Mouse (Mus musculus): ENCODE data around the gene Prr36. TPM values are rescaled to one million over a fixed set of nuclear protein-coding genes. Genes with fewer than 3 reads are reported as not detected.

The Prr36 gene
- polyA plus RNA-seq, 1 experiment from 2014 or later = 0.99 TPM

- Histone ChIP-seq H3K9ac (replicated peaks; ENCODE audit: low read depth) (peak within 1 kb of the TSS; percentile 82), H3K9me3 (ENCODE audit: low read length) (no peaks in the 10 kb centered on the region), H3K36me3 (ENCODE audit: insufficient read depth, low read length) (0 out of 2 replicates have a peak, but pooled peaks cover 4% of the 10 kb centered on the region), H3K4me2 (replicated peaks; ENCODE audit: low read depth, low read length) (peak within 1 kb of the TSS; percentile 86), H3K27me3 (replicated peaks; ENCODE audit: insufficient read depth, low read length) (no peaks in the 10 kb centered on the region), H3K27ac (ENCODE audit: low read length) (peak within 1 kb of the TSS; percentile 74), H3K4me1 (ENCODE audit: insufficient read depth, low read depth, low read length) (peaks cover 4% of the 10 kb centered on the region; the same call in 1 of the 2 replicates), H3K4me3 (ENCODE audit: low read depth, low read length) (peak within 1 kb of the TSS; percentile 85)
- no peak for TF ChIP-seq EP300 (IDR thresholded peaks at IDR 0.05)
- TF ChIP-seq CTCF (IDR thresholded peaks at IDR 0.05) = no peak
- under 1% methylated on average over 69 of the region's 69 CpGs for WGBS
- DNase-seq (ENCODE audit: low spot score) (peak; percentile 97), ATAC-seq (peak; percentile 95)
Observed at GRCm38 (mm10) chr8:4252934-4253841, 35.9 kb upstream of the Prr36 start, which contains the start of gene Snapc2. Snapc2 (plus strand) TSS chr8:4253080.

GRCm38 (mm10) chr8:4252116-4252760, 35.0 kb upstream of the Prr36 start:
- DNase-seq (ENCODE audit: low spot score) (no peak), ATAC-seq (no peak)
- Histone ChIP-seq H3K4me2 (replicated peaks; ENCODE audit: low read depth, low read length) (peak overlapping the region; percentile 86), H3K27ac (ENCODE audit: low read length) (peak overlapping the region; percentile 74; the same call in 1 of the 2 replicates), H3K9me3 (ENCODE audit: low read length) (no peaks in the 10 kb centered on the region), H3K4me3 (ENCODE audit: low read depth, low read length) (peak overlapping the region; percentile 85), H3K9ac (replicated peaks; ENCODE audit: low read depth) (peak overlapping the region; percentile 82), H3K27me3 (replicated peaks; ENCODE audit: insufficient read depth, low read length) (no peaks in the 10 kb centered on the region), H3K36me3 (ENCODE audit: insufficient read depth, low read length) (0 out of 2 replicates have a peak, but pooled peaks cover 4% of the 10 kb centered on the region), H3K4me1 (ENCODE audit: insufficient read depth, low read depth, low read length) (peaks cover 4% of the 10 kb centered on the region; the same call in 1 of the 2 replicates)
- 42% methylated on average over 8 of the region's 8 CpGs for WGBS
- TF ChIP-seq CTCF (IDR thresholded peaks at IDR 0.05) = no peak

- H3K4me1 ChIP-seq (ENCODE audit: insufficient read depth, low read depth, low read length) = peaks cover 4% of the 10 kb centered on the region; the same call in 1 of the 2 replicates
- ATAC-seq (peak; percentile 32), DNase-seq (ENCODE audit: low spot score) (peak; percentile 85)
- no peak overlapping the region for H3K27ac ChIP-seq (ENCODE audit: low read length)
- 43% methylated on average over 26 of the region's 26 CpGs for WGBS
- H3K27me3 ChIP-seq (replicated peaks; ENCODE audit: insufficient read depth, low read length) = no peaks in the 10 kb centered on the region
- H3K9ac ChIP-seq (replicated peaks; ENCODE audit: low read depth) = no peak overlapping the region
- TF ChIP-seq EP300 (IDR thresholded peaks at IDR 0.05) (no peak), CTCF (IDR thresholded peaks at IDR 0.05) (peak; percentile 89)
- H3K4me2 ChIP-seq (replicated peaks; ENCODE audit: low read depth, low read length) = no peak overlapping the region
- H3K9me3 ChIP-seq (ENCODE audit: low read length) = no peaks in the 10 kb centered on the region
- H3K4me3 ChIP-seq (ENCODE audit: low read depth, low read length) = no peak overlapping the region
- peaks cover 7% of the 10 kb centered on the region; the same call in 1 of the 2 replicates for H3K36me3 ChIP-seq (ENCODE audit: insufficient read depth, low read length)
Observed at GRCm38 (mm10) chr8:4250306-4250970, 33.2 kb upstream of the Prr36 start.

- Histone ChIP-seq H3K9ac (replicated peaks; ENCODE audit: low read depth) (no peak overlapping the region), H3K27me3 (replicated peaks; ENCODE audit: insufficient read depth, low read length) (no peaks in the 10 kb centered on the region), H3K9me3 (ENCODE audit: low read length) (no peaks in the 10 kb centered on the region), H3K4me1 (ENCODE audit: insufficient read depth, low read depth, low read length) (peaks cover 4% of the 10 kb centered on the region; the same call in 1 of the 2 replicates), H3K27ac (ENCODE audit: low read length) (no peak overlapping the region), H3K4me3 (ENCODE audit: low read depth, low read length) (no peak overlapping the region), H3K4me2 (replicated peaks; ENCODE audit: low read depth, low read length) (no peak overlapping the region), H3K36me3 (ENCODE audit: insufficient read depth, low read length) (peaks cover 13% of the 10 kb centered on the region)
- no peak for TF ChIP-seq EP300 (IDR thresholded peaks at IDR 0.05)
- no peak for TF ChIP-seq CTCF (IDR thresholded peaks at IDR 0.05)
- ATAC-seq (no peak), DNase-seq (ENCODE audit: low spot score) (no peak)
- WGBS = 19% methylated on average over 29 of the region's 29 CpGs
Observed at GRCm38 (mm10) chr8:4249213-4249612, 32.0 kb upstream of the Prr36 start.

- Histone ChIP-seq H3K4me2 (replicated peaks; ENCODE audit: low read depth, low read length) (no peak within 1 kb of the TSS), H3K9me3 (ENCODE audit: low read length) (no peaks in the 10 kb centered on the region), H3K27me3 (replicated peaks; ENCODE audit: insufficient read depth, low read length) (no peaks in the 10 kb centered on the region), H3K4me1 (ENCODE audit: insufficient read depth, low read depth, low read length) (peaks cover 4% of the 10 kb centered on the region; the same call in 1 of the 2 replicates), H3K27ac (ENCODE audit: low read length) (no peak within 1 kb of the TSS), H3K36me3 (ENCODE audit: insufficient read depth, low read length) (peaks cover 23% of the 10 kb centered on the region), H3K4me3 (ENCODE audit: low read depth, low read length) (no peak within 1 kb of the TSS), H3K9ac (replicated peaks; ENCODE audit: low read depth) (no peak within 1 kb of the TSS)
- 72% methylated on average over 15 of the region's 15 CpGs for WGBS
- ATAC-seq (no peak), DNase-seq (ENCODE audit: low spot score) (no peak)
- TF ChIP-seq EP300 (IDR thresholded peaks at IDR 0.05) = no peak
- TF ChIP-seq CTCF (IDR thresholded peaks at IDR 0.05) = no peak
Observed at GRCm38 (mm10) chr8:4247951-4248540, 30.8 kb upstream of the Prr36 start, which contains the start of gene Tgfbr3l. Tgfbr3l (plus strand) TSS chr8:4248214.

Data from lung, postnatal 0 days (tissue).